Mouse (Mus musculus) spleen, postnatal 14 days (tissue): ENCODE data around the gene Trpc3.
"Not testable (repeated sequence)": the region's sequence is repeated elsewhere in the genome, so short reads cannot be mapped to it uniquely, and the experiment has no call there.

Experiments
- DNase-seq, 2 experiments: peaks; one replicate each; pipeline ENCODE4 v3.0.0; 2021 to 2022; ENCODE audit warnings: low spot score in 2 of 2

Trpc3 gene

DNA sequence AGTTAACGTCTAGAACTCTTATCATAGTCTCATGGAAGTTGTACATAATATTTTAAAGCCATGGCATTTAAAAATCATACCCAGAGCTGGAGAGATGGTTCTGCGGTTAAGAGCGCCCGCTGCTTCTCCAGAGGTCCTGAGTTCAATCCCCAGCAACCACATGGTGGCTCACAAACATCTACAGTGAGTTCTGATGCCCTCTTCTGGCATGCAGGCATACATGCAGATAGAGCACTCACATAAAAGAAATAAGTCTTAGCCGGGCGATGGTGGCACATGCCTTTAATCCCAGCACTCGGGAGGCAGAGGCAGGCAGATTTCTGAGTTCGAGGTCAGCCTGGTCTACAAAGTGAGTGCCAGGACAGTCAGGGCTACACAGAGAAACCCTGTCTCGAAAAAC lies 90.2 kb downstream of the Trpc3 start:
- DNase-seq: not testable (repeated sequence)

DNA sequence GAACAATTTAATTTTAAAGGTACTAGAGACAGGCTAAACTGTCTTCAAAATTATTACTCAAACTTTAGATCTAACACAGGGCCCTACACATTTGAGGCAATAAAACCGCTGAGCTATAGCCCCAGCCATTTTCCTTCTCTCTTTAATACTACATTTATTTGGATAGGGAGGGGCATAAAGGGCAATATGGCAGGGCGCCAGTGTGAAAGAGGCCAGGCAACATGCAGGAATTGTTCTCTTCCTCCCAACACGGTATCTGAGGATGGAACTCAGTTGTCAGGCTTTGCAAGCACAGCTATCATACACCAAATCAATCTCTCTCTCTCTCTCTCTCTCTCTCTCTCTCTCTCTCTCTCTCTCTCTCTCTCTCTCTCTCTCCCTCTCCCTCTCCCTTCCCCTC lies 91.2 kb downstream of the Trpc3 start:
- DNase-seq: no peak

DNA sequence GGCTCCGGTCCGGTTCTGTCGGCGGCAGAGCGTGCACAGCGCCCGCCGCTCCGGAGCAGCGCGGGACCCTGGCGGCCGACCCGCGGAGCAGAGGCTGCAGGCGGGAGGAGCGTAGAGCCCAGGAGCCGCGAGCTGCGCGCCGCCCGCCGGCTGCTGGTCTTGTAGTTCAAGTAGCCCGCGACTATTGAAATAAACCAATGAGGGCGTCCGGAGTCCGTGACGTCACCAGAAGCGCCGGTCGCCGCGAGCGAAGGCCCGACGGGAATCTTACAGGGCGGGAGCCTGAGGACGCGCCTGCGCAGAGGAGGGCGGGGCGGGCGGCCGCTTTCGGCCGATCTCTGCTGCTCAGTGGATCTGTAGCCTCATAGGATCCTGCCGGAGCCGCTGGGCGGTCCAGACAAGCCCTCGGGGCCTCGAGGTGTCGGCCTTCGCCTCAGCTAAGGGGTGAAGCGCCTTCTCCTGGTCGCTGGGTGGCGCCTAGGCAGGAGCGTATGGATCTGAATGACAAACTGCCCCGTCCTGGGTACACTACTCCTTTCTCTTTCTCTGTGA lies 118.1 kb downstream of the Trpc3 start, which contains the start of gene Ccna2:
TSS of gene Ccna2 (minus strand) at position 324 of the 552 bp plus-strand sequence.
- peak; percentile 97 for DNase-seq

DNA sequence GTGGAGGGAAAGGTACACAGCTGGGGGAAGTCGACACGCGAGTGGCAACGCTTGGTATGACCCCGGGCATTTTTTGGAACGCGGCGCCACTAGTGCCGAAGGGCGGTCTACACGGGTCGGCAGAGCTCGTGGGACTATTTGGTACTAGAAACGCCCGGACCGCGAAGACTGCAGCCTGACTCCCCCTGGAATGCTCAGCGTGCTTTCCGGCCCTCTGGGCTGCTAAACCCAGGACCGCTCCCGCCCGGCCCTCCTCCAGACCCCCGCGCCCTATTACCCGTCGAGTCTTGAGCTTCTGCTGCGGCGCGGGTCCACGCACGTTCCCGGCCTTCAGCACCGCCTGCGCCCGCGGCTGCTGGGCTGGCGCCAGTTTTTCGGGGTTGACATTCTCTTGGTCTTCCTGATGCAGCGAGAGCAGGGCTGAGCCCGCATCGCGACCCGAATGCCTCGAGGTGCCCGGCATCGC lies 118.6 kb downstream of the Trpc3 start:
- DNase-seq: no peak
